Mouse (Mus musculus): ENCODE measurements around the gene Fam117a. TPM values are rescaled to one million over a fixed set of nuclear protein-coding genes. Genes with fewer than 3 reads are reported as not detected.

Gene Fam117a
- 7.5 and 7.6 TPM in 2 replicates for polyA plus RNA-seq (2014; fragmentation: Nextera tagmentation; extraction: Ambion mirVana)

GRCm38 (mm10) chr11:95336568-95337128, at the start of gene Fam117a:
Fam117a (plus strand) TSS chr11:95337018.
- H3K27me3 ChIP-seq (ENCODE audit: control insufficient read depth, insufficient read depth, low read length) = no peaks in the 10 kb centered on the region; the same call in 1 of the 2 replicates
- H3K4me1 ChIP-seq (ENCODE audit: control insufficient read depth, insufficient read depth, low read length) = no peaks in the 10 kb centered on the region
- ATAC-seq (ENCODE audit: low FRiP score) (peak; percentile 97), DNase-seq (ENCODE audit: low spot score, missing footprints) (peak; percentile 94)
- peak within 1 kb of the TSS; percentile 77 for H3K9ac ChIP-seq (ENCODE audit: low read length)
- H3K36me3 ChIP-seq (ENCODE audit: control insufficient read depth, insufficient read depth, low read length) = no peaks in the 10 kb centered on the region
- H3K4me2 ChIP-seq = peak within 1 kb of the TSS; percentile 87
- no peak within 1 kb of the TSS for H3K27ac ChIP-seq (ENCODE audit: low read depth, low read length)
- no peaks in the 10 kb centered on the region for H3K9me3 ChIP-seq (ENCODE audit: control insufficient read depth, low read length)
- WGBS = under 1% methylated on average over 24 of the region's 27 CpGs
- peak within 1 kb of the TSS; percentile 91 for H3K4me3 ChIP-seq (ENCODE audit: low read depth, low read length)

GRCm38 (mm10) chr11:95291998-95292397, 44.8 kb upstream of the Fam117a start:
- no peak for ATAC-seq (ENCODE audit: low FRiP score)
- 81% methylated on average over 4 of the region's 4 CpGs for WGBS
- H3K27me3 ChIP-seq (ENCODE audit: control insufficient read depth, insufficient read depth, low read length) = no peaks in the 10 kb centered on the region

GRCm38 (mm10) chr11:95293017-95293624, 43.7 kb upstream of the Fam117a start:
- WGBS = 93% methylated on average over 8 of the region's 8 CpGs
- no peak overlapping the region for H3K4me2 ChIP-seq
- H3K27me3 ChIP-seq (ENCODE audit: control insufficient read depth, insufficient read depth, low read length) = no peaks in the 10 kb centered on the region
- no peaks in the 10 kb centered on the region for H3K9me3 ChIP-seq (ENCODE audit: control insufficient read depth, low read length)
- no peaks in the 10 kb centered on the region for H3K4me1 ChIP-seq (ENCODE audit: control insufficient read depth, insufficient read depth, low read length)
- no peak for ATAC-seq (ENCODE audit: low FRiP score)
- peaks cover 20% of the 10 kb centered on the region for H3K36me3 ChIP-seq (ENCODE audit: control insufficient read depth, insufficient read depth, low read length)
- H3K9ac ChIP-seq (ENCODE audit: low read length) = no peak overlapping the region
- H3K4me3 ChIP-seq (ENCODE audit: low read depth, low read length) = no peak overlapping the region
- no peak overlapping the region for H3K27ac ChIP-seq (ENCODE audit: low read depth, low read length)
- no peak for DNase-seq (ENCODE audit: low spot score, missing footprints)

More at GRCm38 (mm10) chr11:95291998-95292397, 44.8 kb upstream of the Fam117a start:
- Histone ChIP-seq H3K4me2 (no peak overlapping the region), H3K9ac (ENCODE audit: low read length) (no peak overlapping the region), H3K36me3 (ENCODE audit: control insufficient read depth, insufficient read depth, low read length) (peaks cover 16% of the 10 kb centered on the region), H3K27ac (ENCODE audit: low read depth, low read length) (no peak overlapping the region), H3K4me1 (ENCODE audit: control insufficient read depth, insufficient read depth, low read length) (no peaks in the 10 kb centered on the region), H3K9me3 (ENCODE audit: control insufficient read depth, low read length) (no peaks in the 10 kb centered on the region), H3K4me3 (ENCODE audit: low read depth, low read length) (no peak overlapping the region)
- DNase-seq (ENCODE audit: low spot score, missing footprints) = no peak

GRCm38 (mm10) chr11:95295736-95296135, 41.1 kb upstream of the Fam117a start:
- no peak overlapping the region for H3K4me2 ChIP-seq
- no peak overlapping the region for H3K9ac ChIP-seq (ENCODE audit: low read length)
- H3K9me3 ChIP-seq (ENCODE audit: control insufficient read depth, low read length) = no peaks in the 10 kb centered on the region
- H3K4me1 ChIP-seq (ENCODE audit: control insufficient read depth, insufficient read depth, low read length) = no peaks in the 10 kb centered on the region
- no peaks in the 10 kb centered on the region for H3K27me3 ChIP-seq (ENCODE audit: control insufficient read depth, insufficient read depth, low read length)
- H3K36me3 ChIP-seq (ENCODE audit: control insufficient read depth, insufficient read depth, low read length) = peaks cover 25% of the 10 kb centered on the region
- 96% methylated on average over 13 of the region's 13 CpGs for WGBS
- ATAC-seq (ENCODE audit: low FRiP score) (no peak), DNase-seq (ENCODE audit: low spot score, missing footprints) (peak; percentile 17)
- H3K4me3 ChIP-seq (ENCODE audit: low read depth, low read length) = no peak overlapping the region
- no peak overlapping the region for H3K27ac ChIP-seq (ENCODE audit: low read depth, low read length)

- H3K4me3 ChIP-seq (ENCODE audit: low read depth, low read length) = no peak overlapping the region
- WGBS = 24% methylated on average over 2 of the region's 2 CpGs
- H3K36me3 ChIP-seq (ENCODE audit: control insufficient read depth, insufficient read depth, low read length) = peaks cover 29% of the 10 kb centered on the region
- no peaks in the 10 kb centered on the region for H3K27me3 ChIP-seq (ENCODE audit: control insufficient read depth, insufficient read depth, low read length)
- no peaks in the 10 kb centered on the region for H3K4me1 ChIP-seq (ENCODE audit: control insufficient read depth, insufficient read depth, low read length)
- H3K9me3 ChIP-seq (ENCODE audit: control insufficient read depth, low read length) = no peaks in the 10 kb centered on the region
- no peak overlapping the region for H3K4me2 ChIP-seq
- DNase-seq (ENCODE audit: low spot score, missing footprints) = peak; percentile 86
- no peak overlapping the region for H3K9ac ChIP-seq (ENCODE audit: low read length)
- no peak for ATAC-seq (ENCODE audit: low FRiP score)
- no peak overlapping the region for H3K27ac ChIP-seq (ENCODE audit: low read depth, low read length)
Measured at GRCm38 (mm10) chr11:95298146-95298545, 38.7 kb upstream of the Fam117a start.

GRCm38 (mm10) chr11:95299886-95300285, 36.9 kb upstream of the Fam117a start:
- DNase-seq (ENCODE audit: low spot score, missing footprints) (no peak), ATAC-seq (ENCODE audit: low FRiP score) (no peak)
- Histone ChIP-seq H3K36me3 (ENCODE audit: control insufficient read depth, insufficient read depth, low read length) (peaks cover 17% of the 10 kb centered on the region), H3K27ac (ENCODE audit: low read depth, low read length) (no peak overlapping the region), H3K9me3 (ENCODE audit: control insufficient read depth, low read length) (no peaks in the 10 kb centered on the region), H3K9ac (ENCODE audit: low read length) (no peak overlapping the region), H3K27me3 (ENCODE audit: control insufficient read depth, insufficient read depth, low read length) (no peaks in the 10 kb centered on the region), H3K4me2 (no peak overlapping the region), H3K4me1 (ENCODE audit: control insufficient read depth, insufficient read depth, low read length) (no peaks in the 10 kb centered on the region), H3K4me3 (ENCODE audit: low read depth, low read length) (no peak overlapping the region)
- 95% methylated on average over 12 of the region's 12 CpGs for WGBS

GRCm38 (mm10) chr11:95301772-95302171, 35.0 kb upstream of the Fam117a start:
- H3K27ac ChIP-seq (ENCODE audit: low read depth, low read length) = no peak overlapping the region
- no peaks in the 10 kb centered on the region for H3K27me3 ChIP-seq (ENCODE audit: control insufficient read depth, insufficient read depth, low read length)
- no peaks in the 10 kb centered on the region for H3K9me3 ChIP-seq (ENCODE audit: control insufficient read depth, low read length)
- peaks cover 20% of the 10 kb centered on the region for H3K36me3 ChIP-seq (ENCODE audit: control insufficient read depth, insufficient read depth, low read length)
- no peak overlapping the region for H3K4me3 ChIP-seq (ENCODE audit: low read depth, low read length)
- peak; percentile 76 for DNase-seq (ENCODE audit: low spot score, missing footprints)
- ATAC-seq (ENCODE audit: low FRiP score) = no peak
- no peaks in the 10 kb centered on the region for H3K4me1 ChIP-seq (ENCODE audit: control insufficient read depth, insufficient read depth, low read length)
- H3K4me2 ChIP-seq = no peak overlapping the region
- no peak overlapping the region for H3K9ac ChIP-seq (ENCODE audit: low read length)
- whole genome bisulfite sequencing = 94% methylated on average over 3 of the region's 3 CpGs

- no peaks in the 10 kb centered on the region for H3K27me3 ChIP-seq (ENCODE audit: control insufficient read depth, insufficient read depth, low read length)
- peaks cover 8% of the 10 kb centered on the region for H3K36me3 ChIP-seq (ENCODE audit: control insufficient read depth, insufficient read depth, low read length)
- WGBS = 91% methylated on average over 7 of the region's 7 CpGs
Measured at GRCm38 (mm10) chr11:95305600-95305999, 31.2 kb upstream of the Fam117a start.

GRCm38 (mm10) chr11:95307526-95307925, 29.3 kb upstream of the Fam117a start:
- ATAC-seq (ENCODE audit: low FRiP score) (no peak), DNase-seq (ENCODE audit: low spot score, missing footprints) (no peak)
- Histone ChIP-seq H3K9ac (ENCODE audit: low read length) (no peak overlapping the region), H3K4me1 (ENCODE audit: control insufficient read depth, insufficient read depth, low read length) (peaks cover 13% of the 10 kb centered on the region), H3K27me3 (ENCODE audit: control insufficient read depth, insufficient read depth, low read length) (no peaks in the 10 kb centered on the region), H3K27ac (ENCODE audit: low read depth, low read length) (no peak overlapping the region), H3K4me3 (ENCODE audit: low read depth, low read length) (no peak overlapping the region), H3K4me2 (no peak overlapping the region), H3K9me3 (ENCODE audit: control insufficient read depth, low read length) (no peaks in the 10 kb centered on the region), H3K36me3 (ENCODE audit: control insufficient read depth, insufficient read depth, low read length) (peaks cover 3% of the 10 kb centered on the region)
- WGBS = 86% methylated on average over 8 of the region's 8 CpGs

More at GRCm38 (mm10) chr11:95305600-95305999, 31.2 kb upstream of the Fam117a start:
- H3K4me2 ChIP-seq = no peak overlapping the region
- H3K9ac ChIP-seq (ENCODE audit: low read length) = no peak overlapping the region
- no peak overlapping the region for H3K4me3 ChIP-seq (ENCODE audit: low read depth, low read length)
- no peak for ATAC-seq (ENCODE audit: low FRiP score)
- peaks cover 6% of the 10 kb centered on the region for H3K4me1 ChIP-seq (ENCODE audit: control insufficient read depth, insufficient read depth, low read length)
- no peaks in the 10 kb centered on the region for H3K9me3 ChIP-seq (ENCODE audit: control insufficient read depth, low read length)
- no peak overlapping the region for H3K27ac ChIP-seq (ENCODE audit: low read depth, low read length)
- DNase-seq (ENCODE audit: low spot score, missing footprints) = no peak

Measured in midbrain, embryonic 11.5 days (tissue).